Mouse (Mus musculus) embryonic stem cell, embryonic (primary cell): ENCODE measurements around the gene Mlf1.

Experiments used
- CTCF ChIA-PET, 4 experiments: fragments of 300-600 bp in 2 of 4; fragments of 350-600 bp in 2 of 4; sonication (Branson Sonifier 250); formaldehyde crosslinking; loops; one replicate each; lab custom pipeline; 2022; ENCODE audit warnings: inconsistent platforms in 2 of 4; lab: Charles Lee
- POLR2A ChIA-PET, 4 experiments: fragments of 300-600 bp in 2 of 4; fragments of 350-600 bp in 2 of 4; sonication (Branson Sonifier 250); formaldehyde crosslinking; loops; one replicate each; lab custom pipeline; 2022; ENCODE audit warnings: antibody characterized with exemption in 4 of 4, inconsistent platforms in 1 of 4; lab: Charles Lee

The Mlf1 gene

DNA sequence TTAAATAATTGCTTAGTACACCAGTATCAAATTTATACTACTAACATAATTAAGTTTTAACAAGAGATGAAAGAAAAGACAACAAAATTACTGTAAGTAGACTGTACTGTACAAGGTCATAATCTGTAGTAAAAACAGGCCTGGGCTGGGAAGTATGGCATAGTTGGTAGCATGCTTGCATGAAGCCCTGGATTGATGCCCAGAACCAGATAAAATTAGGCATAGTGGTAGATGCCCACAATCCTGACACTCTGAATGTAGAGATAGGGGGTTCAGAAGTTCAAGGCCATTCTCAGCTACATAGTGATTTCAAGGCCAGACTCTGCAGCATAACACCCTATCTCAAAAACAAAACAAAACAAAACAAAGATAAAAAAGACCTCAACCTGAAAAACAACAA lies 4.3 kb downstream of the Mlf1 start:
- CTCF ChIA-PET = interaction anchor here in 1 of 4 experiments (1.0 kb wide), 1 partner anchor 12 kb away, joined by 3 read pairs; no protein-coding TSS in a partner anchor
- POLR2A ChIA-PET = no interaction called here

DNA sequence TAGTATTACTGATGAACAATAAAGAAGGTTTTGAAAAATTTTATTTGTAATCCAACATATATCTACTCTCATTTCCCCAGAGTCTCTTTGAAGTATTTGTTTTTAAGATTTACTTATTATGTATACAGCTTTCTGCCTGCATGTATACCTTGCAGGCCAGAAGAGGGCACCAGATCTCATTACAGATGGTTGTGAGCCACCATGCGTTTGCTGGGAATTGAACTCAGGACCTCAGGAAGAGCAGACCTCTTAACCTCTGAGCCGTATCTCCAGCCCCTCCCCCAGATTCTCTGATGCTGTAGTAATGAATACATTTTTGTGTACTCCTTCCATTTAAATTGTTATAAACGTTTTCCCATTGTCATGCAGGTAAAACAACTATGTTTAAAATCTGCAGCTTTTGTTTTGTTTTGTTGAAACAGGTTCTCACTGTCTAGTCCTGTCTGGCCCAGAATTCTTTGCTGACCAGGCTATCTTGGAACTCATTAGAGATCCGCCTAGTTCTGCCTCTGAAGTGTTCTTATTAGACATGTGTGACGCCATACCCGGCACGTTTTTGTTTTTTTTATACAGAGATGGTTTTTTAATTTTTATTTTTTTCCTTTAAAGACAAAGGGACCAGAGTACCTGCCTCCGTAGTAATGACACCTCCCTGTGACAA lies 55.6 kb downstream of the Mlf1 start:
- POLR2A ChIA-PET = interaction anchor here in 2 of 4 experiments (0.6 to 1.7 kb wide), 15 partner anchors 9 to 1137 kb away, joined by 3 to 6 read pairs (median 3); partner anchors contain the start of genes Lxn (in 1 of the 2), Mfsd1 (in 1 of the 2) and Mlf1 (in 1 of the 2)

DNA sequence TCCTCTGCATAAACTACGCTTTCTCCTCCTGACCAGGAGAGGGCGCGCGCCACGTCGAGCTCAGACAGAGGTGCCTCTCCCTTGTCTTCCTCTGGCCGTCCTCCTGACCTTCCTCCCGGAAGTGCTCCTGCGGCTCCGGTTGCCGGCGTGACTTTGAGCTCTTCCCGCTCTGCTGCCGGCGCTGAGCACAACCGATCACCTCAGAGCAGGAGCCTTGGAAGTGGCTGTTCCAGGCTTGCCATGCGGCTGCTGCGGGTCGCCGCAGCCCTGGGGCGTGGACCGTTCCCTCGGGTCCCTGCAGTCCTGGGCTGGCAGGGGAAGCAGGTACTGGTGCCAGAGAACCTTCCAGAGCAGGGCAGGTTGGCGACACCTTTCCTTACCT lies 56.1 kb downstream of the Mlf1 start, which contains the start of gene Gfm1:
Gene Gfm1 (plus strand): TSS at position 98 of the 382 bp plus-strand sequence.
- POLR2A ChIA-PET = interaction anchor here in 2 of 4 experiments (0.6 to 1.7 kb wide), 15 partner anchors 9 to 1138 kb away, joined by 3 to 6 read pairs (median 3); partner anchors contain the start of genes Lxn (in 1 of the 2), Mfsd1 (in 1 of the 2) and Mlf1 (in 1 of the 2)
- CTCF ChIA-PET = interaction anchor here (0.6 to 2.7 kb wide), 29 partner anchors 8 to 1538 kb away, joined by 3 to 15 read pairs (median 4); partner anchors contain the start of genes Lxn (in 1 of the 4) and Rarres1 (in 1 of the 4)

More for the DNA sequence above, 55.6 kb downstream of the Mlf1 start:
- CTCF ChIA-PET = interaction anchor here (0.6 to 2.7 kb wide), 30 partner anchors 9 to 1913 kb away, joined by 3 to 15 read pairs (median 4); partner anchors contain the start of genes Lxn (in 1 of the 4) and Rarres1 (in 1 of the 4)

DNA sequence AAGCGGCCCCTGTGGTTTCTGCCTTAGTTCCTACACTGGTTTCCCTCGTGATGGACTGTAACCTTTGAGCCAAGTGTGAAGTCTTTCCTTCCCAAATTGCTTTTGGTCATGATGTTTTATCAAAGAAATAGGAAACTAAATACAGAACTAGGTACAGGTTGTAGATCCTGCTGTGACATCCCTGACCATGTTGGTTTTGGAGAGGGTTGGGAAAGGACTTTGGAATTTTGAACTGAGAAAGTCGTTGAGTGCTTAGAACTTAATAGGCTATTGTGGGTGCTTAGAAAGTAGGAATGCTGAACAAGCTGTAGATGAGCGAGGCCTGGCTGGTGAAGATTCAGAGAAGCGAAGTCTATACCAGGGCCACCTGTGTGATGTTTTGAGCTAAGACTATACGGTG lies 60.1 kb downstream of the Mlf1 start:
- ChIA-PET POLR2A (interaction anchor here in 2 of 4 experiments (0.8 to 1.3 kb wide), 2 partner anchors 29 to 65 kb away, joined by 3 to 5 read pairs; partner anchors contain the start of gene Lxn (in 1 of the 2)), CTCF (interaction anchor here in 2 of 4 experiments (0.5 to 2.8 kb wide), 5 partner anchors 13 to 310 kb away, joined by 3 to 7 read pairs (median 4); no protein-coding TSS in a partner anchor)

DNA sequence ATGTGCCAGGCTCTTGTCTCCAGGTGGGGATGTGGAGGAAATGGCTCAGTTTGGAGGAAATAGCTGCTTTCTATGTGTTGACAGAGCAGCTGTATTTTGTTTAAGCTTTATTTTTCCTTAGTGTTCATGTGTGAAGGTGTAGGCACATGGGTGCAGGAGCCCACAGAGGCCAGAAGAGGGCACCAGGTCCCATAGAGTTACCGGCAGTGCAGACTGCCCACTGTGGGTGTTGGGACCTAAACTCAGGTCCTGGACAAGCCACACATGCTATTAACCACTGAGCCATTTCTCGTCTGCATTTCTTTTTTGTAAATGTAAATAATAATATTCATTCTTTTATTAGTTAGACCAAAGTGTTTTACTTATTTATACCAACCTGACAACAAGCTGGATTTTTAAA lies 73.2 kb downstream of the Mlf1 start:
- CTCF ChIA-PET = interaction anchor here in 3 of 4 experiments (0.6 to 2.6 kb wide), 22 partner anchors 9 to 599 kb away, joined by 3 to 14 read pairs (median 4); partner anchors contain the start of genes Gfm1 (in 2 of the 3) and Lxn (in 2 of the 3)
- POLR2A ChIA-PET = interaction anchor here in 3 of 4 experiments (0.6 to 3.1 kb wide), 4 partner anchors 9 to 17 kb away, joined by 3 to 12 read pairs (median 6); partner anchors contain the start of gene Lxn (in 2 of the 3)
